Mouse (Mus musculus) kidney, embryonic 14.5 days (tissue): ENCODE measurements around the gene Egln1. TPM values are rescaled to one million over a fixed set of nuclear protein-coding genes. Genes with fewer than 3 reads are reported as not detected.
A peak's percentile ranks its signal among the peaks of the same experiment; 100 is the strongest.

Experiments
- ATAC-seq: fragments of 200-750 bp; cut with Nextera tagmentation; 2 replicates; pipeline ENCODE4 v1.8.0; 2017; ENCODE audit warnings: moderate number of reproducible peaks, mild to moderate bottlenecking, moderate TSS enrichment, moderate library complexity; ENCODE audit not compliant: low FRiP score, low TSS enrichment
- H3K27ac ChIP-seq: fragments of 300-500 bp; sonication (generic); 2 replicates; pipeline ENCODE4 v1.5.1; 2014; ENCODE audit warnings: low read depth, mild to moderate bottlenecking, low read length, moderate library complexity, mixed read lengths
- H3K27me3 ChIP-seq: fragments of 300-500 bp; sonication (generic); 2 replicates; pipeline ENCODE4 v1.6.1; 2014; ENCODE audit warnings: mild to moderate bottlenecking, low read length; ENCODE audit not compliant: control insufficient read depth, insufficient read depth
- H3K36me3 ChIP-seq: fragments of 300-500 bp; sonication (generic); 2 replicates; pipeline ENCODE4 v1.6.1; 2014; ENCODE audit warnings: low read length, mixed read lengths; ENCODE audit not compliant: control insufficient read depth, insufficient read depth
- H3K4me1 ChIP-seq: fragments of 300-500 bp; sonication (generic); 2 replicates; pipeline ENCODE4 v1.6.1; 2014; ENCODE audit warnings: low read length, mixed read lengths; ENCODE audit not compliant: control insufficient read depth, insufficient read depth
- H3K4me2 ChIP-seq: fragments of 300-500 bp; sonication (generic); replicated peaks from 2 replicates; pipeline ENCODE4 v1.6.1; 2014; ENCODE audit warnings: low read depth, mild to moderate bottlenecking, low read length
- H3K4me3 ChIP-seq: fragments of 300-500 bp; sonication (generic); 2 replicates; pipeline ENCODE4 v1.5.1; 2014; ENCODE audit warnings: mild to moderate bottlenecking, low read length
- H3K9ac ChIP-seq: fragments of 300-500 bp; sonication (generic); 2 replicates; pipeline ENCODE4 v1.6.1; 2014; ENCODE audit warnings: low read depth, mild to moderate bottlenecking, low read length, moderate library complexity
- H3K9me3 ChIP-seq: fragments of 300-500 bp; sonication (generic); 2 replicates; pipeline ENCODE4 v1.6.1; 2016; ENCODE audit warnings: low read length; ENCODE audit not compliant: control insufficient read depth
- WGBS: fragments of 180-500 bp; shearing (Covaris S2); extraction: QIAGEN DNeasy Blood & Tissue Kit; methylation state at CpG from one replicate; pipeline ENCODE4 v1.1.7; 2014; 5-methylcytosine and 5-hydroxymethylcytosine counted together
- polyA plus RNA-seq: library from polyadenylated mRNA; unstranded; fragments of >200 nt; fragmentation: Nextera tagmentation; extraction: Ambion mirVana; gene quantifications from 2 replicates; pipeline ENCODE4 v1.2.1, GENCODE M21; 2014

The Egln1 gene
- polyA plus RNA-seq, 1 experiment from 2014 or later, result 15.8 TPM

DNA sequence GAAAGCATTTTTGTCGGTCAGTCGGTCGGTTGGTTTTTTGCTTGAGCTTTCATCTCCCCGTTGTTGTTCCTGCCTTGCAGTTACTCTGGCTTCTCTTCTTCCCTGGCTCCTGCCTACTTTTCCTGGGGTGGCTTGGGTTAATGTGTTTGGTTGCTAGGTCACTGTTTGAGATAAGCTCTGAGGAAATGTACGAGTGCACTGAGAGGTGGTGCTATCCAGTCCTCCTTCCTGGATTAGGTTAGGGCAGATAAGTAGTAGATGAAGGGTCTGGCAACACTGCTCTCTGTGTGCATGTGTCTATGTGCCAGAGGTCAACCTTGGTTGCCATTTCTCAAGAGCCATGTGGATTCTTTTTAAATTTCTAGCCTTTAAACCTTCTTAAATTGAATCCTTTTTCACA, 76.4 kb downstream of the Egln1 start:
- Histone ChIP-seq H3K4me1 (0 out of 2 replicates have a peak, but pooled peaks cover 3% of the 10 kb centered on the region), H3K27me3 (no peaks in the 10 kb centered on the region), H3K9ac (no peak overlapping the region), H3K4me2 (no peak overlapping the region), H3K4me3 (no peak overlapping the region), H3K27ac (no peak overlapping the region), H3K36me3 (peaks cover 62% of the 10 kb centered on the region), H3K9me3 (no peaks in the 10 kb centered on the region)
- ATAC-seq, result no peak
- WGBS, result 90% methylated on average over 5 of the region's 5 CpGs

DNA sequence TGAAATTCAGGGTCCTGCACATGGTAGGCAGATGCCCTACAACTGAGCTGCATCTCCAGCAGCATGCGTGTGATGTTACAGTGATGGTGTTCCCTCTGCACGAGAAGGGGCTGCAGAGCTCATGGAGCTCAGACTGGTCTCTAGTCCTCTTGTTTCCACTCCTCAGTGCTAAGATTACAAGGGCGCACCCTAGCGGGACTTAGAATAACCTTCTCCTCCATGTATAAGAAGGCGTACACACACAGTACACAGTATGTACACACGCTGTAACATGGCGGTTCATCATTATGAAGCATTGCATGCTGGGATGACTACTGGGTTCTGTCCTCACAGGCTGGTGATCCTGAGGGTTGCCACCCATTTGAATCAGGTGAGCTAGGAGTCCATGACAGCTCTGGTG, 77.0 kb downstream of the Egln1 start:
- Histone ChIP-seq H3K27me3 (no peaks in the 10 kb centered on the region), H3K36me3 (peaks cover 57% of the 10 kb centered on the region), H3K4me1 (0 out of 2 replicates have a peak, but pooled peaks cover 3% of the 10 kb centered on the region), H3K27ac (no peak overlapping the region), H3K4me3 (no peak overlapping the region), H3K4me2 (no peak overlapping the region), H3K9ac (no peak overlapping the region), H3K9me3 (no peaks in the 10 kb centered on the region)
- 93% methylated on average over 7 of the region's 7 CpGs for WGBS
- no peak for ATAC-seq

DNA sequence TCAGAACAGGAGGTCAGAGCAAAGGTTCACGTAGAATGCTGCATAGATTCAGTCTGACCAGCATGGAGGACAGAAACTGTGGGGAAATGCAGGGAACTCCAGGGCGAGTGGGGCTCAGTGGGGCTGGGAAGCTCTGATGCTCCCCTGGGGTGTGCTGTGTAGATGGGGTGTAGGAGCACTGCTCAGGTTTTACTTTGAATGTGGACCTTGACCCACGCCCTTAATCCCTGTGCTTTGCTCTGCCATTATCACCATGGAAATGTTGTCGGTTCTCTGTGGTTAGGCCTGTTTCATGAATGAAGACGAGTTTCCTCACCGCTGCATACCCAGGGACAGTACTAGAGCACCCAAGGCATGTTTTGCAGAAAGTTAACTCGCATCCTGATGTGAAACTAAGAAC, 77.7 kb downstream of the Egln1 start:
- Histone ChIP-seq H3K4me2 (no peak overlapping the region), H3K27me3 (no peaks in the 10 kb centered on the region), H3K9ac (no peak overlapping the region), H3K36me3 (peaks cover 51% of the 10 kb centered on the region), H3K4me3 (no peak overlapping the region), H3K9me3 (no peaks in the 10 kb centered on the region), H3K4me1 (0 out of 2 replicates have a peak, but pooled peaks cover 3% of the 10 kb centered on the region), H3K27ac (no peak overlapping the region)
- no peak for ATAC-seq
- WGBS, result 96% methylated on average over 7 of the region's 7 CpGs

DNA sequence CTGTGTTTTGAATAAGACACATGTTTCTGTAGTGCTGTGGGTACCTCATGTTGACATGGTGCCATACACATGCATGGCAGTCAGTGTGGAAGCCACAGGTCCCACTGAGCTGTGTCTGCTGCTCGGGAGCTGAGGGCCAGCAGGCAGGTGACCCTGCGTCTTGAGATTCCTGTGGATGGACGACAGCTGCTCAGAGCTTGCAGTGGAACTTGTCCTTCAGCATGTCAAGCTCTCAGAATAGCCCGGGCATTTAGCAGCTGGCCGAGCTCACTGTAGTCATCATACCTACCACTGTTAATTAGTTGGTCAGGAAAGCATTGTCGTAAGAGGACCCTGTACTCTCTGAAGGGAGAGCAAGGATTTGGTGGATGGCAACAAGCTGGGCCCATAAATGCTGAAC, 79.4 kb downstream of the Egln1 start:
- ATAC-seq, result no peak
- H3K4me3 ChIP-seq, result no peak overlapping the region
- H3K36me3 ChIP-seq, result peaks cover 37% of the 10 kb centered on the region
- no peak overlapping the region for H3K4me2 ChIP-seq
- H3K4me1 ChIP-seq, result 0 out of 2 replicates have a peak, but pooled peaks cover 3% of the 10 kb centered on the region
- H3K27ac ChIP-seq, result no peak overlapping the region
- H3K9ac ChIP-seq, result no peak overlapping the region
- 60% methylated on average over 6 of the region's 6 CpGs for WGBS
- no peaks in the 10 kb centered on the region for H3K27me3 ChIP-seq
- H3K9me3 ChIP-seq, result no peaks in the 10 kb centered on the region

DNA sequence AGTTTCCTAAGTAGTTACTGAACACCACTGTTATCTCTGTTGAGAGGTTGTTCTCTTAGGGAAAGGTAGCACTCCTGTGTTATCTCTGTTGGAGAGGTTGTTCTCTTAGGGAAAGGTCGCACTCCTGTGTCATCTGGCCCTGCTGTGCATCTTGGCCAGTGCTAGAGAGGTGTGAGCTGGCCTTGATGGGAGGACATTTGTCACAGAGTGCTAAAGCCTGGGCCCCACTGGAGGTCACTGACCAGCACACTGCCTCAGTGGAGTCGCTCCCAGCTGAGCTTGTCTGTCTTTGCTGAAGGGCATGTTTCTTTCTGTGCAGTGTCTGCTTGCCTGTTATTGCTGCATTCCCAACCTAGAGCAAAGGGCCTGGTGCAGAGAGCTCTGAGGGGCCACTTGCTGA, 82.0 kb downstream of the Egln1 start:
- no peak overlapping the region for H3K4me2 ChIP-seq
- no peaks in the 10 kb centered on the region for H3K27me3 ChIP-seq
- no peaks in the 10 kb centered on the region for H3K9me3 ChIP-seq
- peaks cover 9% of the 10 kb centered on the region; the same call in 1 of the 2 replicates for H3K4me1 ChIP-seq
- H3K27ac ChIP-seq, result no peak overlapping the region
- ATAC-seq, result no peak
- peaks cover 13% of the 10 kb centered on the region for H3K36me3 ChIP-seq
- H3K9ac ChIP-seq, result no peak overlapping the region
- no peak overlapping the region for H3K4me3 ChIP-seq
- 19% methylated on average over 2 of the region's 2 CpGs for WGBS

DNA sequence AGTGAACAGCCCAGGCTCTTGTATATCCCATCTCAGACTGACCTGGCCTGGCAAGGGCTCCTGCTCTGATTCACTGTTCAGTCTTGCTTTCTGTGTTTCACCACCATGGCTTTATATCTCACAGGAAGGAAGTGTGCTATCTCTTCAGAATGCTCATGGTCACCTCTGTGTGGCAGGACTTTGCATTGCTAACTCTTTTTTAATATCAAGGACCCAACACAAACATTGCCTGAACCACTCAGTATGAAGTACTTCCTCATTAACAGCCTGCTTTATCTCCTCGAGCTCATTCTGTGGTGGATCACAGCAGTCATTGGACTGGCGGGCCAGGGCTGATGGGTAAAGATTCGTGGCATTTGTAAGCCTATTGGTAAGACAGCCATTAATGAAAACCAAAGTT, 82.5 kb downstream of the Egln1 start:
- Histone ChIP-seq H3K27ac (no peak overlapping the region), H3K9ac (no peak overlapping the region), H3K4me1 (peaks cover 9% of the 10 kb centered on the region; the same call in 1 of the 2 replicates), H3K4me3 (no peak overlapping the region), H3K9me3 (no peaks in the 10 kb centered on the region), H3K27me3 (no peaks in the 10 kb centered on the region), H3K4me2 (no peak overlapping the region), H3K36me3 (peaks cover 8% of the 10 kb centered on the region)
- 67% methylated on average over 3 of the region's 3 CpGs for WGBS
- no peak for ATAC-seq

DNA sequence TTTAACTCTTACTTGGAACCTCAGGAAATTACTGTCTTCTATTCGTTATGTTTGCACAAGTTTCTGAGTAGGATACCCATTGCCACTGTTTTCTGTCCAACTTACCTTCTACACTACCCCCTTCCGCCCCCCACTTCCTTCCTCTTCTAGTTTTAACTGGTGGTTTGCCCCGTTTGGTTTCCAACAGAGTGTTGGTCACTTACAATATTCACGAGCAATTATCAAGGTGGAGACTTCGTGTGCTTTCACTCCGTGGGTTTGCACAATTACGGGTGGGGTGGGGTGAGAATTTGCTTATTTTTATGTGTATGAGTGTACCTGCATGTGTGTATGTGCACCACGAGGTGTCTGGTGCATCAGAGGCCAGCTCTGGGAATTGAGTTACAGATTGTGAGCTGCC, 85.4 kb downstream of the Egln1 start:
- peak overlapping the region; percentile 92; the same call in 1 of the 2 replicates for H3K27ac ChIP-seq
- peak overlapping the region; percentile 93 for H3K4me3 ChIP-seq
- peaks cover 18% of the 10 kb centered on the region for H3K36me3 ChIP-seq
- no peak for ATAC-seq
- no peaks in the 10 kb centered on the region for H3K9me3 ChIP-seq
- 12% methylated on average over 8 of the region's 8 CpGs for WGBS
- H3K4me1 ChIP-seq, result peaks cover 9% of the 10 kb centered on the region; the same call in 1 of the 2 replicates
- H3K9ac ChIP-seq, result peak overlapping the region; percentile 98
- H3K27me3 ChIP-seq, result no peaks in the 10 kb centered on the region
- peak overlapping the region; percentile 83 for H3K4me2 ChIP-seq

DNA sequence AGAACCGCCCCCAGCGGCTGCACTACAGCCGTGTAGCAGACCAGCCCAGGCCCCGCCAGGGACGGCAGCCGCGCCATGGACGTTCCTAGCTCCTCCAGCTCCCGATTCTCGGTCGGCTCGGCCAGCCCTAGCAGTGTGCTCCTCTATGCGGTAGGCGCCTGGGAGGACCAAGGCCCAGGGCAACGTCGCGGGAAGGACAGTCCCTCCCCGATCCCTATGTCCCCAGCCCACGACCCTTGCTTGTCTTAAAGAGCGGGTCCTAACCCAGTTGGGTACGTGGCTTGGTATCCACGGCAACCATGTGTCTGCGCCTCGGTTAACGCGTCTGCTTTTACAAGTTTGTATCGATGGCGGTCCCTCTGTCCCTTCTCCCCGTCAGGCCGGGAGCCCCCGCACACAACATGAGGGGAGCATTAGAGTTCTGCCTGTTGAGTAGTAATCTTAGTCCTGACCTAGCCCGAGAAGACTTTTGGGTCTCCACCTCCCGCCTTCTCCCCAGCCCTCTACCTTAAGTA, 85.9 kb downstream of the Egln1 start:
- H3K27me3 ChIP-seq, result no peaks in the 10 kb centered on the region
- peaks cover 23% of the 10 kb centered on the region for H3K36me3 ChIP-seq
- under 1% methylated on average over 32 of the region's 33 CpGs for WGBS

DNA sequence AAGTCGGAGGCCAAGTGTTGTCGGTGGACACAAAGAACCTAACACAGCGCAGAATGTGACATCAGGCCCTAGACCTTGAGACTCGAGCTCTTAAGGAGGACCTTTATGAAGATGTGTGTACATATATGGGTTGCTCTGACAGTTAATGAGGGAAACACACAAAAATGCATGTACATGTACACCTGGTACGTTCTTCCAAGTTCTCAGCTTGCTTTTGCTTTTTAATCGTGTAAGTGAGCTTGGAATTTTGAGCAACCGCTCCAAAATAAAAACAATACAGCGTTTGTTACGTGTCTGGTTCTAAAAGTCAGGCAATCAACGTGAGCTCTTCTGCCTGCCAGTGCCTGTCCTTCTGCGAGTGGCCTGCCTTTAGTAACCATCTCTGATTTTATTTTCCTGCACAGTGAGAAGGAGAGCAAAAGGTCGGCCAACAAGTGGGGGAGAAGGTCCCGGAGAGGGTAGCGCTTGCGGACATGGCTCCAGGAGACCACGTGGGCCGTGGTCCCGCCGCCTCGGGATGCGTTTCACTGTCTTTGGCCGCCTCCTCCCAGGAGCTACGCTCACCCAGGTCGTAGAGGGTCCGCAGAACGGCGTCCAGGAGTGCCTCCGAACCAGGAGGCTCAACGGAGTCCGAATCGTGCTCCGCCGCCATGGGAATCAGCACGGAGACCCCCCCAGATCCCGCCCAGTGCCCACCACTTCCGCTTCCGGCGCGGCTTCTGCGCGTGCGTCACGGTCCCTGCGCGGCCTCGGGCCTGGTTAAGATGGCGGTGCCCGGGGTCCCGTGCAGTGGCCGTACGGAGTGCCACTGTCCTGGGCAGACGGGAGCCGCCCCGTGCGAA, 86.6 kb downstream of the Egln1 start, which contains the start of the genes Gnpat and 2810004N23Rik:
Gene Gnpat (plus strand): TSS at position 713 of the 842 bp plus-strand sequence.
Gene 2810004N23Rik (minus strand): TSS at position 800 of the 842 bp plus-strand sequence.
- peak; percentile 98 for ATAC-seq
- peak within 1 kb of the TSS; percentile 92 for H3K27ac ChIP-seq
- peak within 1 kb of the TSS; percentile 93 for H3K4me3 ChIP-seq
- peak within 1 kb of the TSS; percentile 83 for H3K4me2 ChIP-seq
- 2% methylated on average over 55 of the region's 55 CpGs for WGBS
- H3K4me1 ChIP-seq, result peaks cover 6% of the 10 kb centered on the region; the same call in 1 of the 2 replicates
- peak within 1 kb of the TSS; percentile 98 for H3K9ac ChIP-seq
- H3K27me3 ChIP-seq, result no peaks in the 10 kb centered on the region
- H3K9me3 ChIP-seq, result peaks cover 3% of the 10 kb centered on the region; the same call in 1 of the 2 replicates
- peaks cover 30% of the 10 kb centered on the region for H3K36me3 ChIP-seq

More for the DNA sequence above, 85.9 kb downstream of the Egln1 start:
- Histone ChIP-seq H3K4me1 (peaks cover 8% of the 10 kb centered on the region; the same call in 1 of the 2 replicates), H3K27ac (peak overlapping the region; percentile 92), H3K4me3 (peak overlapping the region; percentile 93), H3K9me3 (no peaks in the 10 kb centered on the region), H3K9ac (peak overlapping the region; percentile 98), H3K4me2 (peak overlapping the region; percentile 83)
- no peak; the same call in 1 of the 2 replicates for ATAC-seq
